Mouse (Mus musculus): ENCODE data around the gene Ptgr2.

DNA sequence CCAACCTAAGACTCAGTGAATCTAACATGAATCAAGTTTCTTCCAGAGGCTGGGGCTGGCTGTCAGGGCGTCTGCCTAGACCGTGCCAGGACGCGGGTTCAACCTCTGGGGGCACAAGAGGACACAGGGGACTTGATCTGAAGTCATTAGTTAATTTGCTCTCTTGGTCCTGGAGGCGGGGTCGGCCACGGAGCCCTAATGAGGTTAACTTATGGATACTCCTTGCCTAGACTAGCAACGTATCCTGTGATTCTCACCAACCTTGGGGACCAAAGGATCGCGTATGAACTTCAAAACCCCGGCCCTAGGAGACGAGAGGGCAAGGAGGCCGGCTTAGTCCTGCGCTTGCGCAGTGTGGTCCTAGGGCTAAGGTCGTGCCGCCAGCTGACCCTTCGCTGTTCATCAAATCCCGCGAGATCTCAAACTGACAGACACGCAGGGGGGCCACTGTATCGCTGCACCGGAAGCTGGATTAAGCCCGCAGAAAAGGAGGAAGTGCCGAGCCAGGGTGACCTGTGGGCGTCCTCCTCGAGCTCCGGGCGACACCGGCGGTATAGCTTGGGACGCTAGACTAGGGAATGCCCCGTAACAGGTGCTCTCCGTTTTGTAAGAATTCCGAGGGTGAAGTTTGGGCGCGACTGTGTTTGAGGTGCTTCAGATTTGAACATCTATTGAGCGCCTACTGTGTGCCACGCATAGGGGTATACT, at the start of gene Ptgr2:
- TF ChIP-seq CTCF (IDR thresholded peaks at IDR 0.05; ENCODE audit: extremely low read depth, insufficient read depth, insufficient read length, insufficient replicate concordance) (no peak), POLR2A (IDR thresholded peaks at IDR 0.05; ENCODE audit: low read depth, low read length) (peak; percentile 54; the same call in 1 of the 2 replicates)
